Mouse (Mus musculus) lung, embryonic 16.5 days (tissue): ENCODE results near the gene Gart. TPM values are rescaled to one million over a fixed set of nuclear protein-coding genes. Genes with fewer than 3 reads are reported as not detected.
A peak's percentile ranks its signal among the peaks of the same experiment; 100 is the strongest.

Experiments
- ATAC-seq: fragments of 200-750 bp; cut with Nextera tagmentation; 2 replicates; pipeline ENCODE4 v1.8.0; 2017; ENCODE audit warnings: low read depth, mild to moderate bottlenecking, moderate library complexity
- H3K27ac ChIP-seq: fragments of 300-500 bp; sonication (generic); 2 replicates; pipeline ENCODE4 v1.5.1; 2014; ENCODE audit warnings: mild to moderate bottlenecking, control low read depth, low read length
- H3K27me3 ChIP-seq: fragments of 300-500 bp; sonication (generic); 2 replicates; pipeline ENCODE4 v1.6.1; 2014; ENCODE audit warnings: low read depth, low read length, mixed read lengths; ENCODE audit not compliant: control insufficient read depth, insufficient read depth
- H3K36me3 ChIP-seq: fragments of 300-500 bp; sonication (generic); 2 replicates; pipeline ENCODE4 v1.6.1; 2014; ENCODE audit warnings: low read length; ENCODE audit not compliant: control insufficient read depth, insufficient read depth
- H3K4me1 ChIP-seq: fragments of 300-500 bp; sonication (generic); replicated peaks from 2 replicates; pipeline ENCODE4 v1.6.1; 2014; ENCODE audit warnings: low read length, mixed read lengths; ENCODE audit not compliant: control insufficient read depth, insufficient read depth
- H3K4me2 ChIP-seq: fragments of 300-500 bp; sonication (generic); 2 replicates; pipeline ENCODE4 v1.6.1; 2014; ENCODE audit warnings: low read depth, low read length, control low read depth
- H3K4me3 ChIP-seq: fragments of 300-500 bp; sonication (generic); 2 replicates; pipeline ENCODE4 v1.5.1; 2014; ENCODE audit warnings: mild to moderate bottlenecking, low read length, control low read depth
- H3K9ac ChIP-seq: fragments of 300-500 bp; sonication (generic); 2 replicates; pipeline ENCODE4 v1.6.1; 2014; ENCODE audit warnings: low read length, control low read depth
- H3K9me3 ChIP-seq: fragments of 300-500 bp; sonication (generic); 2 replicates; pipeline ENCODE4 v1.6.1; 2016; ENCODE audit warnings: low read length; ENCODE audit not compliant: control insufficient read depth
- WGBS: fragments of 180-500 bp; shearing (Covaris S2); extraction: QIAGEN DNeasy Blood & Tissue Kit; methylation state at CpG from one replicate; pipeline ENCODE4 v1.1.7; 2014; 5-methylcytosine and 5-hydroxymethylcytosine counted together
- polyA plus RNA-seq: library from polyadenylated mRNA; unstranded; fragments of >200 nt; fragmentation: Nextera tagmentation; extraction: Ambion mirVana; gene quantifications from 2 replicates; pipeline ENCODE4 v1.2.1, GENCODE M21; 2015

The Gart gene
- polyA plus RNA-seq, 1 experiment from 2014 or later = 98.9 TPM

DNA sequence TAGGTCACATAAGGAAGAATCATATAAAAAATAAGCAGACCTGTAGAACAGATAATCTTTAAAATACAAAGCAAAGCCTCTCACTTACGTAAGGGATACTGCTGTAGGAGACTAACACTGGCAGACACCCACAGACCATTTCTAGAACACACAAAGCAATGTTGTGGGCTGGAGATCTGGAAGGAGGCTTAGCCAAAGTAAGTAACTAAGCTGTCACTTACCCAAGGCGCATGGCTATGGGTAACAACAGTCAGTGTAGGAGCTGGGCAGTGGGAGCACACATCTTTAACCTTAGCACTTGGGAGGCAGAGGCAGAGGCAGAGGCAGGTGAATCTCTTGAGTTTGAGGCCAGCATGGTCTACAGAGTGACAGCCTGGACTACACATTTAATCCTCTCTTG lies 7.1 kb downstream of the Gart start:
- 95% methylated on average over 2 of the region's 2 CpGs for WGBS
- H3K4me3 ChIP-seq = no peak overlapping the region
- no peaks in the 10 kb centered on the region for H3K27me3 ChIP-seq
- H3K27ac ChIP-seq = no peak overlapping the region
- peaks cover 39% of the 10 kb centered on the region for H3K36me3 ChIP-seq
- H3K9me3 ChIP-seq = no peaks in the 10 kb centered on the region
- no peak for ATAC-seq
- 0 out of 2 replicates have a peak, but pooled peaks cover under 1% of the 10 kb centered on the region for H3K4me1 ChIP-seq
- H3K9ac ChIP-seq = no peak overlapping the region
- no peak overlapping the region for H3K4me2 ChIP-seq

DNA sequence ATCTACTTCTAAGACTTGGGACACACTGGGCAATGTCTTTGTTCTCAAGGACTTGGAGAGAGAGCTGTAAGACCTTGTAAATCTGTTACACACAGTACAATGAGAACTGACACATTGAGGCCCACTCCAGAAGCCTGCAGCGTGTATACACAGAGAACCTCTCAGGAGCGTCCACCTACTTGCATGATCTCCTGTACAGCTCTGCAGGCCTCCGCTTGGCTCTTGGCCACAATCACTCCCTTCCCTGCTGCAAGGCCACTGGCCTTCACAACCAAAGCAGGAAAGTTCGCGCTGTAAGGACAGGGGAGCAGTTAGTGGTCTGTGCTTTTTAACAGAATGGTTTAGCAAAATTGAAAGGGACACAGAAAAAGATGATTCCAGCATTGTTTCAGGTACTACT lies 7.6 kb downstream of the Gart start:
- peaks cover 39% of the 10 kb centered on the region for H3K36me3 ChIP-seq
- no peak overlapping the region for H3K4me2 ChIP-seq
- no peak overlapping the region for H3K9ac ChIP-seq
- ATAC-seq = no peak
- H3K27me3 ChIP-seq = no peaks in the 10 kb centered on the region
- WGBS = 92% methylated on average over 5 of the region's 5 CpGs
- no peaks in the 10 kb centered on the region for H3K9me3 ChIP-seq
- H3K4me3 ChIP-seq = no peak overlapping the region
- H3K27ac ChIP-seq = no peak overlapping the region
- H3K4me1 ChIP-seq = no peaks in the 10 kb centered on the region

DNA sequence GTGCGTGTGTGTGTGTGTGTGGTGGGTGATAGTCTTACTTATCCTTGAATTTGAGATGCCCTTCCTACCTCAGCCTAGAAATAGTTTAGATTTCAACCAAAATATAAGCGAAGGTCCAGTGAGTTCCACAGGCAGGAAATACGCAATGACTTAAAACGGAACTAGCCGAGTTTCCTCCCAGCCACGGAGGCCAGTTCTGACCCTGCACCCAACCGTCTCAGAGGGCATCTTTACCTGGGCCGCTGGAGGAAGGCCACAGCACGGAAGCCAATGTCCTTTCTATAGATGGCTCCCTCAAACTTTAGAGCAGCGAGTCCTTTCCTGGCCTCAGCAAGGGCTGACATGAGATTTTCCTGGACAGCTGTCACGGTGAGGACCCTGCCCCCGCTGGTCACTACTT lies 13.1 kb downstream of the Gart start:
- no peaks in the 10 kb centered on the region for H3K27me3 ChIP-seq
- no peak overlapping the region for H3K27ac ChIP-seq
- no peak overlapping the region for H3K4me3 ChIP-seq
- H3K9ac ChIP-seq = no peak overlapping the region
- ATAC-seq = no peak
- H3K4me1 ChIP-seq = peaks cover 3% of the 10 kb centered on the region; the same call in 1 of the 2 replicates
- no peaks in the 10 kb centered on the region for H3K9me3 ChIP-seq
- H3K4me2 ChIP-seq = no peak overlapping the region
- 79% methylated on average over 12 of the region's 12 CpGs for WGBS
- H3K36me3 ChIP-seq = peaks cover 44% of the 10 kb centered on the region

DNA sequence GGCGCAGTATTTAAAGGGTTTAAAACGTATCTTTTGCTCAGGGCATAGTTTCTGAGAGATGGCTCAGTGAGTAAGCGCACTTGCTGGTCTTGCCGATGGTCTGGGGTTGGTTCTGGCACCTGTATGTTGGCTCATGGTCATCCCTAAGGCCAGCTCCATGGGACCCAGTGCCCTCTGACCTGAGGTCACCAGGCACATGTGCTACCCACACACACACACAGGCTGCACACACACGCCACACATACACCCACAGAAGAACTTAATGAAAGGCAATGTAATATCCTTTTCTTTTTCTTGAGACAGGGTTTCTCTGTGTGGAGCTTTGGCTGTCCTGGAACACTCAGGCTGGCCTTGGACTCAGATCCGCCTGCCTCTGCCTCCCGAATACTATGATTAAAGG lies 13.8 kb downstream of the Gart start:
- Histone ChIP-seq H3K9me3 (no peaks in the 10 kb centered on the region), H3K4me2 (no peak overlapping the region), H3K4me1 (peaks cover 3% of the 10 kb centered on the region; the same call in 1 of the 2 replicates), H3K4me3 (no peak overlapping the region), H3K9ac (no peak overlapping the region), H3K36me3 (peaks cover 48% of the 10 kb centered on the region), H3K27me3 (no peaks in the 10 kb centered on the region), H3K27ac (no peak overlapping the region)
- 83% methylated on average over 7 of the region's 7 CpGs for WGBS
- ATAC-seq = no peak

DNA sequence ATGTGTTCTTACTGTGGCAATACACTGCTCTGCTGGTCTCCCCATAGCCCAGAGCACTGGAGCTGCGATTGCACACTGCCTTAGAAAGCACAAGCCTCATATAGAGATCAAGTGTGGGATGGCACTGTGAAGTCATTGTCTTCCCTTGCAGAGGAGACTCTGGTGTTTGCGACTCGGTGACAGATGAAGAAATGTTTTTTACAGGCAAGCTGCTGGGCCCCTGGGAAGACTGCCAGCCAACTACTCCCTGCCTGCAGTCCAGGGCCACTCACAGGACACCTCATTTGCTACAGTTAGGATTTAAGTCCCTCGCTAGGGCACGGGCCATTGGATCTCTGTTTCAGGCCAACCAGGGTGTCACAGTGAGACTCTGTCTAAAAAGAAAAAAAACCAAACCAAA lies 14.3 kb downstream of the Gart start:
- no peak overlapping the region for H3K27ac ChIP-seq
- 61% methylated on average over 5 of the region's 5 CpGs for WGBS
- peak; percentile 77 for ATAC-seq

DNA sequence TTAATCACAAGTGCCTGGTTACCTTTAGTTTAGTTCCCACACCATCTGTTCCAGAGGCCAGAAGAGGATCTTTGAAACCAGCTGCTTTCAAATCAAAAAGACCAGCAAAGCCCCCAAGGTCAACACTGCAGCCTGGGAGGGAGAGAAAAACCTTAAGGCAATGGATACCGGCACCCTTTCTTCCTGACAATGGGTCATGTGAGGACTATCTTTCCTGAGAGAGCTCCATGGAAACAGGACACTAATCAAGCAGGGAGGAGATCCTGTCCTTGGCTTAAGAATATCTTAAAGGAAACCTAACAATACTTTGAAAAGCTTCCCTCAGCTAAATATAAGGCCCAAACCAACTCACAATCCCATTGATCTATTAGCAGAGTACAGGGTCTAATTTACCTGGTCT lies 16.2 kb downstream of the Gart start:
- Histone ChIP-seq H3K9ac (no peak overlapping the region), H3K4me1 (peaks cover 3% of the 10 kb centered on the region; the same call in 1 of the 2 replicates), H3K27me3 (no peaks in the 10 kb centered on the region), H3K27ac (no peak overlapping the region), H3K4me2 (no peak overlapping the region), H3K4me3 (no peak overlapping the region), H3K36me3 (peaks cover 38% of the 10 kb centered on the region), H3K9me3 (no peaks in the 10 kb centered on the region)
- 46% methylated on average over 1 of the region's 1 CpGs for WGBS
- ATAC-seq = no peak

More for the DNA sequence above, 14.3 kb downstream of the Gart start:
- H3K36me3 ChIP-seq = peaks cover 45% of the 10 kb centered on the region
- peaks cover 3% of the 10 kb centered on the region; the same call in 1 of the 2 replicates for H3K4me1 ChIP-seq
- H3K9me3 ChIP-seq = no peaks in the 10 kb centered on the region
- no peak overlapping the region for H3K4me2 ChIP-seq
- H3K27me3 ChIP-seq = no peaks in the 10 kb centered on the region
- H3K9ac ChIP-seq = no peak overlapping the region
- no peak overlapping the region for H3K4me3 ChIP-seq

DNA sequence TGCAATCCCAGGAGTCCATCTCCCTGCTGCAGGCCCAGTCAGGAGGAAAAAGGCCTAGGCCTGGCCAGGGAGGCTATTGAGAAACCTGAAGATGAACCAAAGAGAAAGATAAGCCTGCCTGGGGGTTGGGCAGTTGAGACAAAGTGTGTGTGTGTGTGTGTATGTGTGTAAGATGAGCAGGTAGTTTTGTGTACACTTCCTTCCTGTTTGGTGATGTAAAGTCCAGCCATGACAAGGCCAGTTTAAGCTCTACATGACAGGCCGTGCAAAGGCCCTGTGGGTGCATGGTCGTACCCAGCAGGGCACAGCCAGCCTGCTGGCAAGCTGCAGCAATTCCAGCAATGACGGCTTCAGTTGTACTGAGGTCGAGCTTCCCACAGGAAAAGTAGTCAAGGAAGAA lies 17.0 kb downstream of the Gart start:
- no peak overlapping the region for H3K27ac ChIP-seq
- H3K27me3 ChIP-seq = no peaks in the 10 kb centered on the region
- H3K4me2 ChIP-seq = no peak overlapping the region
- H3K9me3 ChIP-seq = no peaks in the 10 kb centered on the region
- no peak for ATAC-seq
- H3K9ac ChIP-seq = no peak overlapping the region
- peaks cover 39% of the 10 kb centered on the region for H3K36me3 ChIP-seq
- WGBS = 94% methylated on average over 4 of the region's 4 CpGs
- peaks cover 3% of the 10 kb centered on the region; the same call in 1 of the 2 replicates for H3K4me1 ChIP-seq
- no peak overlapping the region for H3K4me3 ChIP-seq

DNA sequence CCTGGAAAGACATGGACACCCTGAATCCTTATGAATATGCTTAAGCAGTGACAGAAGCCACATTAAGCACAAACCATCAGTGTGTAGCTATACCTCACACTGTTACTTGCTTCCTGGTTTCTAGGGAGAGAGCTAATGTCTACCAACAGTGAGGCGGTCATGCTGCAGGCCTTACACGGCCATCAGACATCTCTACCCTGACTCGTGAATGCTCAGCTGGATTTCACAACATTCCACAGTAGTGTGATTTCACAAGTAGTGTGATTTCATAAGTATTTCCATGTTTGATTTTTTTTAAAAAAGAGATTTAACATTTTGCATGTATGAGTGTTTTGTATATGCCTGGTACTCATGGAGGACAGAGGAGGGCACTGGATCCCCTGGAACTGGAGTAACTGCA lies 18.1 kb downstream of the Gart start:
- H3K4me3 ChIP-seq = no peak overlapping the region
- peaks cover 45% of the 10 kb centered on the region for H3K36me3 ChIP-seq
- no peak for ATAC-seq
- no peaks in the 10 kb centered on the region for H3K27me3 ChIP-seq
- H3K27ac ChIP-seq = no peak overlapping the region
- no peak overlapping the region for H3K4me2 ChIP-seq
- WGBS = 90% methylated on average over 3 of the region's 3 CpGs
- peaks cover 3% of the 10 kb centered on the region; the same call in 1 of the 2 replicates for H3K4me1 ChIP-seq
- H3K9me3 ChIP-seq = no peaks in the 10 kb centered on the region
- no peak overlapping the region for H3K9ac ChIP-seq

DNA sequence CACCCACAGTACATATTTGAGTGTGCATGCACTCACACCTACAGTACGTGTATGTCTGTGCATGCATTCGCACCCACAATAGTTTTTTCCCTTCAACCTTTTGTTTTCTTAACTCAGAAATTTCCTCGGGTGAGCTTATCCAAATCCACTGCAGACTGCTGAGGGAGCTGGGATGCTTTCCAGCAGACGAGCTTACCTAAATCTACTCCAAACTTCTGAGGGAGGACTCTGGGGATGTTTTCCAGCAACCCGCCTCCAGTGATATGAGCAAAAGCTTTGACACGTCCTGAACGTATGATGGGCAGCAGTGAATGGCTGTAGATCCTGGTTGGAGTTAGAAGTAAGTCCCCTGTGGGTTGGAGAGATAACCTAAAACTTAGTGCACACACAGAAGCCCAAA lies 18.9 kb downstream of the Gart start:
- no peaks in the 10 kb centered on the region for H3K27me3 ChIP-seq
- no peak overlapping the region for H3K27ac ChIP-seq
- peaks cover 46% of the 10 kb centered on the region for H3K36me3 ChIP-seq
- H3K4me3 ChIP-seq = no peak overlapping the region
- no peak overlapping the region for H3K9ac ChIP-seq
- whole genome bisulfite sequencing = 84% methylated on average over 7 of the region's 7 CpGs
- no peak overlapping the region for H3K4me2 ChIP-seq
- no peaks in the 10 kb centered on the region for H3K9me3 ChIP-seq
- ATAC-seq = no peak
- peaks cover 3% of the 10 kb centered on the region; the same call in 1 of the 2 replicates for H3K4me1 ChIP-seq

DNA sequence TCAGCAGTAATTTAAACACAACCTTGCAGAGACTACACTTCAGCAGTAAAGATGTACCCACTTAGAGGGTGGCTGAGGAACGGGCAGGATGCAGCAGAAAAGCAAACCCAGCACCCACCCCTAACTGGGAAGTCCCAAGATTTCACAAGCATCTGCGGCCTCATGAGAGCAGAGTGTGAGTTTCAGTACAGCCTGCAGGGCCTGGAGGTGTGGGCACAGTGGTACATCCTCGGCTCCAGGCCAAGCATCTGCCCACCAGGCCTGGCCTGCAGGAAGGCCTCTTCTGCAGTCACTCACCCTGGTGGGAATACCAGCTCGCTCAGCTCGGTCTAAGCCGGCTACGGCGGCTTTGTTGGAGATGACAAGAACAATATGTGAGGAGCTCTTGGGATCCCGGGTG lies 23.7 kb downstream of the Gart start:
- H3K4me2 ChIP-seq = no peak overlapping the region
- WGBS = 91% methylated on average over 9 of the region's 9 CpGs

More for the DNA sequence above, 23.7 kb downstream of the Gart start:
- ATAC-seq = no peak
- H3K4me1 ChIP-seq = no peaks in the 10 kb centered on the region
- no peaks in the 10 kb centered on the region for H3K27me3 ChIP-seq
- H3K9me3 ChIP-seq = no peaks in the 10 kb centered on the region
- no peak overlapping the region for H3K27ac ChIP-seq
- H3K9ac ChIP-seq = no peak overlapping the region
- peaks cover 39% of the 10 kb centered on the region for H3K36me3 ChIP-seq
- no peak overlapping the region for H3K4me3 ChIP-seq
